Mouse (Mus musculus) G1E (cell line): ENCODE data around the gene Ptrh2. TPM values are rescaled to one million over a fixed set of nuclear protein-coding genes. Genes with fewer than 3 reads are reported as not detected.

Experiments
- ATAC-seq: 2 replicates; pipeline ENCODE4 v1.8.0; 2016; ENCODE audit warnings: mild to moderate bottlenecking; ENCODE audit not compliant: insufficient number of reproducible peaks, poor library complexity, low FRiP score, severe bottlenecking; ENCODE audit errors: extremely low read depth
- DNase-seq: peaks from one replicate; pipeline ENCODE4 v3.0.0; 2012; ENCODE audit warnings: low spot score
- H3K27me3 ChIP-seq: 2 replicates; pipeline ENCODE4 v1.6.1; 2012; ENCODE audit warnings: mild to moderate bottlenecking, low read length, inconsistent platforms; ENCODE audit not compliant: insufficient read depth
- H3K36me3 ChIP-seq: replicated peaks from 2 replicates; pipeline ENCODE3; 2012; ENCODE audit warnings: mild to moderate bottlenecking, inconsistent platforms
- H3K4me1 ChIP-seq: 2 replicates; pipeline ENCODE4 v1.6.1; 2012; ENCODE audit warnings: low read depth, low read length, inconsistent platforms, mixed read lengths; ENCODE audit not compliant: insufficient read depth
- H3K4me3 ChIP-seq: 2 replicates; pipeline ENCODE4 v1.5.1; 2012; ENCODE audit warnings: low read depth, mild to moderate bottlenecking, inconsistent platforms, low read length, moderate library complexity, mixed read lengths
- H3K9me3 ChIP-seq: replicated peaks from 2 replicates; pipeline ENCODE4 v1.6.1; 2012; ENCODE audit warnings: inconsistent platforms
- CTCF ChIP-seq: IDR thresholded peaks from 2 replicates; pipeline ENCODE4 v1.5.1; 2012; ENCODE audit warnings: low read depth, low read length, inconsistent platforms, mixed read lengths
- GATA1 ChIP-seq: IDR thresholded peaks from 2 replicates; pipeline ENCODE4 v1.6.1; 2012; ENCODE audit warnings: borderline replicate concordance, low read length, inconsistent platforms, mixed read lengths
- GATA2 ChIP-seq: IDR thresholded peaks from 2 replicates; pipeline ENCODE4 v1.6.1; 2012; ENCODE audit warnings: low read depth, low read length, inconsistent platforms, borderline replicate concordance
- POLR2AphosphoS5 ChIP-seq: IDR thresholded peaks from 2 replicates; pipeline ENCODE4 v1.6.1; 2012; ENCODE audit warnings: low read depth, low read length, inconsistent platforms; ENCODE audit not compliant: insufficient replicate concordance
- TAL1 ChIP-seq: conservative IDR thresholded peaks from 2 replicates; pipeline ENCODE4 v1.6.1; 2012; ENCODE audit warnings: low read depth, low read length, inconsistent platforms, mixed read lengths
- polyA plus RNA-seq: library from polyadenylated mRNA; stranded (reverse); fragments of >175 nt; gene quantifications from 2 replicates; pipeline ENCODE4 v1.2.3, GENCODE M21; 2012
- total RNA-seq, 2 experiments: library from RNA; stranded (forward) in 1 of 2; stranded (reverse) in 1 of 2; fragments of 200-1000 nt in 1 of 2; fragments of >200 nt in 1 of 2; fragmentation: Nextera tagmentation in 1 of 2; gene quantifications; 2 replicates each; pipeline ENCODE4 v1.2.3; 2014 to 2017

Ptrh2 gene
- total and polyA plus RNA-seq, 3 experiments = 1.7 to 41.0 (median 29.6) TPM

DNA sequence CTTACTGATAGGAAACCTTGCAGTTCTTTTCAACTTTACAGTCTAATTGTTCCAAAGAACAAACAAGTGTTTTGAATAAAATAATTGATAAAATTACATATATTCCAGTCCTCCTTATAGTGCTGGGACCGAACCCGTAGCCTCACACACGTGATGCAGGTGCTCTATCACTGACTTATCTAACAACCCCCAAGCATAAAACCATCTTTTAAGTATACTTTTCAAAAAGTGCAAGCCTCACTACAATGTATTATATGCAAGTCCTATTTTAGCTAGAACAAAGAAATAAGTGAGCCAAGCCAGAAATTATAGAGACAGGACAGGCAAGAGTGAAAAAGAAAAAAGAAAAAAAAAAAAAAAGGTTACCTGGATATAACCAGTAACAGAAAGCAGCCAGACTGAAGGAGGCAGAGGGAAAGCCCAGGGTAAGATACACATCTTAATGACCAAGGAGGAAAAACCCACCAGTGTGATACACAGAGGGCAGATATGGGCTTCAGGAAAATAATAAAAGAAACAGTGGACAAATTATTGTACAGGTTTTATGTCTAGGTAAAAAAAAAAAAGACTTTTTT, 36.8 kb upstream of the Ptrh2 start:
- DNase-seq (no peak), ATAC-seq (no peak)
- no peak for TF ChIP-seq TAL1
- no peak for TF ChIP-seq CTCF
- TF ChIP-seq GATA1 = no peak
- no peak for TF ChIP-seq GATA2
- no peak for TF ChIP-seq POLR2AphosphoS5
- Histone ChIP-seq H3K27me3 (no peaks in the 10 kb centered on the region), H3K36me3 (peaks cover 67% of the 10 kb centered on the region), H3K4me3 (no peak overlapping the region), H3K4me1 (0 out of 2 replicates have a peak, but pooled peaks cover 3% of the 10 kb centered on the region), H3K9me3 (no peaks in the 10 kb centered on the region)

DNA sequence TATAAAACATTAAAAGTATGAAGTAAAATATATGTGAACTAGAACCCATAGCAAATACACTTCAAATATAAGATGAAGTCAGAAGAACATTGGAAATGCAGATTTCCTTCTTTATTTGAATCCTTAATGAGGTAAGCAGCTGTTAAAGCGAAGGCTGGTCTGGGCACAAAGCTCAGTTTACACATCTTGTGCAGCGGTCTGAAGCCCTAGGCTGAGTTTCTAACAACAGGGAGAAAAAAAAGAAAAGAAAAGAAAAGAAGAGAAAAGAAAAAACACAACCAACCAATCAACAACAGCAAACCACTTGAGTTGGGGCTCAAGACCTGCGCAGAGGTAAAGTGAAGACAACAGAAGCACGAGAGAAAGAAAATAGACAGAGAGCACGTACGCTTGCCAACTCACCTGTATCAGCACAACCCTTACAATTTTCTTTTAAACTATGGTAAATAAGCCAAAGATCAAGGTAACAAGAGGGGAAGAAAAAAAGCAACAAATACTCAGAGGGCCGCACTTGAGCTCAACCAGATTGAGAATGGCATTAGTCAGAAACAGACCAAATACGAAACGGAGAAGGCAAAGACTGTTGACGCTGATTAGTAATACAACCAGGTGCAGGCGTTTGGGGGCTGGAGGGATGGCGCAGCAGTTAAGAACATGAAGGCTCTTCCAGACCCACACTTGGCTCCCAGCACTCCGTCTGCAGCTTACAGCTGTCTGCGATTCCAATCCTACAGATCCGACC, 35.9 kb upstream of the Ptrh2 start:
- no peak for DNase-seq
- peaks cover 8% of the 10 kb centered on the region; the same call in 1 of the 2 replicates for H3K4me1 ChIP-seq
- peaks cover 68% of the 10 kb centered on the region for H3K36me3 ChIP-seq
- no peak for ATAC-seq
- TF ChIP-seq CTCF (no peak), POLR2AphosphoS5 (no peak), GATA1 (no peak), GATA2 (no peak), TAL1 (no peak)
- H3K9me3 ChIP-seq = no peaks in the 10 kb centered on the region
- no peak overlapping the region for H3K4me3 ChIP-seq
- H3K27me3 ChIP-seq = no peaks in the 10 kb centered on the region

DNA sequence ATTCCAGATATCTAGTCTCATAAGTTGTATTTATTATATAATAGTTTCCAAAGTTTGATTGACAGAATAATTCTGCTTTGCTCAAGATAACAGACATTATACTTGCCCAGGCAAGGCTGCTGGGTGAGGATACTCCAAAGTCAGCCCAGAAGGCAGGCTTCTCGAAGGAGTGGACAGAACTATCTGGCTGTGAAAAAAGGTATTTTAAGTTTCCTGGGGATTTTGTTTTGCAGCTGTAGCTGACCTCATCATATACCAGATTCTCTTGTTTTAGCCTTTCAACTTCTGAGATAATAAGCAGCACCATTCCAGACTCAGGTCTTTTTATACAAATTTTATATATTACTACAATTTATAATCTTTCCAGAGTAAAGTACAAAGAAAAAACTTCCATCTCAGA, 34.2 kb upstream of the Ptrh2 start:
- Histone ChIP-seq H3K4me1 (peaks cover 15% of the 10 kb centered on the region), H3K27me3 (no peaks in the 10 kb centered on the region), H3K36me3 (peaks cover 66% of the 10 kb centered on the region), H3K9me3 (no peaks in the 10 kb centered on the region), H3K4me3 (no peak overlapping the region)
- no peak for ATAC-seq
- TF ChIP-seq CTCF (no peak), GATA1 (no peak), TAL1 (no peak), GATA2 (no peak), POLR2AphosphoS5 (no peak)
- DNase-seq = no peak

DNA sequence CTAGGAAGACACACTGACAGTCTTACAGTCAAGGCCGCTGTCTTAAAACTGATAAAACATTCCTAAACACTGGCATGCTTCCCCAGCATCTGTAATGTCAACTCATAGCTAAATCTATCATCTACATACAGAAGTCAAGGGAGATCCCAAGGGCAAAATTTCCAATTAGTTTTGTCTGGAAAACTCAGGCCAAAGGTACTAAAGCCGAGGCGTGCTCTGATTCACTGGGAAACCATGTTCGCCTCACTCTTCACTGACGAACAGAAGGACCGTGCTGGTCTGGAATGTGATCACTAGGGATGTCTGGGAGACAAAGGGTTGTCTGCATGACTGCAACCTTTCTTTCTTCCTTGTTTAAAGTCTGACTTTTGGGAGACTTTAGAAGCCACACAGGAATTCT, 33.1 kb upstream of the Ptrh2 start:
- DNase-seq (no peak), ATAC-seq (no peak)
- Histone ChIP-seq H3K9me3 (no peaks in the 10 kb centered on the region), H3K36me3 (peaks cover 66% of the 10 kb centered on the region), H3K4me3 (no peak overlapping the region), H3K27me3 (no peaks in the 10 kb centered on the region), H3K4me1 (peaks cover 20% of the 10 kb centered on the region)
- TF ChIP-seq CTCF (no peak), POLR2AphosphoS5 (no peak), GATA1 (no peak), TAL1 (no peak), GATA2 (no peak)

DNA sequence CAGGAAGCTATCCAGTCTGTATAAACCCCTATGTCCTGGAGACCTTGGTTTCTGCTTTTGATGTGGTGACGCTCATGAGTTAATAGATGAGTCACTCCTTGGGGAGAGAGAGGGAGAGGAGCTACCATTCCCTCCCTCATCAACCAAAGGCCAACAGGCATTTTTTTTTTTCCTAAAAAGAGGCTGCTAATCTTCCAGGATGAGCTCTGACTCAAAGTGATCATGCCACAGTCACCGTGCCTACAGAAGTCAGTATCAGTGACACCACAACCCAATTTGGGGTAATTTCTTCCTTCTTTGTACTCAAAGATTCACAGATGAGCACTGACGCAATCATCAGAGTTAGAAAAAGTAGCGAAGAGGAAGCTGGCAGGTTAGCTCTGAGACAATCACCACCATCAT, 31.2 kb upstream of the Ptrh2 start:
- H3K4me1 ChIP-seq = peaks cover 35% of the 10 kb centered on the region
- ATAC-seq (no peak), DNase-seq (no peak)
- no peaks in the 10 kb centered on the region for H3K9me3 ChIP-seq
- TF ChIP-seq CTCF (no peak), GATA1 (no peak), GATA2 (no peak), TAL1 (no peak), POLR2AphosphoS5 (no peak)
- no peak overlapping the region for H3K4me3 ChIP-seq
- no peaks in the 10 kb centered on the region for H3K27me3 ChIP-seq
- H3K36me3 ChIP-seq = peaks cover 54% of the 10 kb centered on the region

DNA sequence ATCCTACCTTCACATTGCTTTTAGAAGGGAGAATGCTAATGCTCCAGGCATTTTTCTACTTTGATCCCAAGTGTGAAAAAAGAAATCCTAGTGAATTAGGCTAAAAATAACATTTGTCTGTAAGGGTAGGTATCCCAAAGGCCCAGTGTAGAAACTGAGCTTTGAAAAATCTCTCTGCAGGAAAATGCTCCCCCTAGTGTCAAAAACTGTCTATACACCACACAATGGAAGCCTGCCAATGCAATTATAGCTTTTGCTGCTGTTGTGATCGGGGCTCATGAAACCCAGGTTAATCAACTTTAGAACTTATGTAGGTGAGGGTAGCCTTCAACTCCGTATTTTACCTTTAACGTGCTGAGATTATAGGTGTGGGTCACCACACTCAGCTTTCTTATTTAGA, 30.3 kb upstream of the Ptrh2 start:
- Histone ChIP-seq H3K4me3 (no peak overlapping the region), H3K27me3 (no peaks in the 10 kb centered on the region), H3K9me3 (no peaks in the 10 kb centered on the region), H3K4me1 (peaks cover 41% of the 10 kb centered on the region), H3K36me3 (peaks cover 46% of the 10 kb centered on the region)
- no peak for ATAC-seq
- TF ChIP-seq POLR2AphosphoS5 (no peak), GATA2 (no peak), CTCF (peak; percentile 57; the same call in 1 of the 2 replicates)
- DNase-seq = no peak
